Mouse (Mus musculus) kidney, postnatal 0 days (tissue): ENCODE results near the gene Nr3c2. TPM values are rescaled to one million over a fixed set of nuclear protein-coding genes. Genes with fewer than 3 reads are reported as not detected.
A peak's percentile ranks its signal among the peaks of the same experiment; 100 is the strongest.

Experiments
- ATAC-seq: fragments of 200-750 bp; cut with Nextera tagmentation; replicated peaks from 2 replicates; pipeline ENCODE4 v1.8.0; 2017; ENCODE audit warnings: low read depth, moderate number of reproducible peaks, moderate TSS enrichment, moderate library complexity; ENCODE audit not compliant: low FRiP score
- DNase-seq: peaks from one replicate; pipeline ENCODE4 v3.0.0-alpha.2; 2016; ENCODE audit warnings: low spot score
- H3K27ac ChIP-seq: fragments of 300-500 bp; sonication (generic); 2 replicates; pipeline ENCODE4 v1.5.1; 2014; ENCODE audit warnings: mild to moderate bottlenecking
- H3K27me3 ChIP-seq: fragments of 300-500 bp; sonication (generic); 2 replicates; pipeline ENCODE4 v1.6.1; 2014; ENCODE audit warnings: low read length, mixed read lengths; ENCODE audit not compliant: insufficient read depth
- H3K36me3 ChIP-seq: fragments of 300-500 bp; sonication (generic); 2 replicates; pipeline ENCODE4 v1.6.1; 2014; ENCODE audit warnings: low read length, mixed read lengths; ENCODE audit not compliant: insufficient read depth
- H3K4me1 ChIP-seq: fragments of 300-500 bp; sonication (generic); replicated peaks from 2 replicates; pipeline ENCODE4 v1.6.1; 2014; ENCODE audit warnings: antibody characterized with exemption, low read length, mixed read lengths; ENCODE audit not compliant: insufficient read depth
- H3K4me2 ChIP-seq: fragments of 300-500 bp; sonication (generic); 2 replicates; pipeline ENCODE4 v1.6.1; 2014; ENCODE audit warnings: mild to moderate bottlenecking, low read length, moderate library complexity, mixed read lengths
- H3K4me3 ChIP-seq: fragments of 300-500 bp; sonication (generic); replicated peaks from 2 replicates; pipeline ENCODE4 v1.5.1; 2014; ENCODE audit warnings: low read depth, low read length
- H3K9ac ChIP-seq: fragments of 300-500 bp; sonication (generic); 2 replicates; pipeline ENCODE4 v1.6.1; 2014; ENCODE audit warnings: low read depth, low read length
- H3K9me3 ChIP-seq: fragments of 300-500 bp; sonication (generic); replicated peaks from 2 replicates; pipeline ENCODE4 v1.6.1; 2016; ENCODE audit warnings: low read length, inconsistent platforms, mixed read lengths
- CTCF ChIP-seq: IDR thresholded peaks from 2 replicates; pipeline ENCODE4 v1.5.1; 2016; ENCODE audit warnings: antibody characterized with exemption, low read depth, mild to moderate bottlenecking, moderate library complexity
- WGBS: fragments of 180-500 bp; shearing (Covaris S2); extraction: QIAGEN DNeasy Blood & Tissue Kit; methylation state at CpG from one replicate; pipeline ENCODE4 v1.1.7; 2014; 5-methylcytosine and 5-hydroxymethylcytosine counted together
- polyA plus RNA-seq: library from polyadenylated mRNA; unstranded; fragments of >200 nt; fragmentation: Nextera tagmentation; extraction: Ambion mirVana; gene quantifications from 2 replicates; pipeline ENCODE4 v1.2.1, GENCODE M21; 2015

The Nr3c2 gene
- polyA plus RNA-seq, 1 experiment from 2014 or later = 8.3 TPM

DNA sequence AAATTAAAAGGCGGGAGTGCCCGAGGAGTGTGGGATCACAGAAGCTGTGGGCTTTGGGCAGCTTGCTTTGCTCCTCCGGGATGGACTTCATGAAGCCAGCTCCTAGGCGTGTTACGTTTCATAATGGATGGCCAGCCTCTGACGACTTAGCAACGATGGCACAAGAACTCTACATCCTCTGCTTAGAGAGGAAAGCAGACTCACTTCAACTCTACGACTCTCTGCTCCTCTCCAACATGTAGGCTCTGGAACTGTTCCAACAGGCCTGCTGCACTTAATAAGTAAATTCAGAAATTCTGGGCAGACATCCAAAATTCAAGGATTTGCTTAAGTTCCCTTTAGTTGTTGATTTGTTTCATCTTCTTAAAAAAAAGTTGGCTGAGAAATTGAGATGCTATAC is 315.4 kb downstream of the Nr3c2 start:
- no peaks in the 10 kb centered on the region for H3K4me1 ChIP-seq
- H3K4me3 ChIP-seq = no peak overlapping the region
- H3K36me3 ChIP-seq = no peaks in the 10 kb centered on the region
- H3K9ac ChIP-seq = no peak overlapping the region
- no peaks in the 10 kb centered on the region for H3K27me3 ChIP-seq
- no peaks in the 10 kb centered on the region for H3K9me3 ChIP-seq
- WGBS = 35% methylated on average over 8 of the region's 8 CpGs
- no peak overlapping the region for H3K4me2 ChIP-seq
- H3K27ac ChIP-seq = no peak overlapping the region
- TF ChIP-seq CTCF = no peak
- DNase-seq = peak; percentile 79
- no peak for ATAC-seq

DNA sequence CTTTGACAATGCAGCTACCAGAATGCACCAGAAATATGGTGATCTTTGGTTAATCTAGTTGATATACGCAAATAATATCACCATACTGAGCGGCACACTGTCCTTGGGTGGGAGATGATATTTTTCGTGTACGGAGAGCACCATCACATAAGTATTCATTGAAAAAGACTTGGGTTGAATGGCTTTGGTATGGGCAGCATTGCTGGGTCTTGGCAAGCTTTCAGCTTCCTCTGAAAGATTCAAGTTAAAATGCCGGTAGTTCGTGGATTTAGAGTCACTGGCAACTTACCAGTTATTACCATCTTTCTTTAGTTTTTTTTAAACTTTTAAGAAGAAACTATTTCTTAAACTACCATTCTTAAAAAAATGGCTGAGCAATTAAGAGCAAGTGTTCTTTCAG is 315.9 kb downstream of the Nr3c2 start:
- Histone ChIP-seq H3K9ac (no peak overlapping the region), H3K4me3 (no peak overlapping the region), H3K27ac (no peak overlapping the region), H3K27me3 (no peaks in the 10 kb centered on the region), H3K4me2 (no peak overlapping the region), H3K36me3 (no peaks in the 10 kb centered on the region), H3K9me3 (no peaks in the 10 kb centered on the region), H3K4me1 (no peaks in the 10 kb centered on the region)
- TF ChIP-seq CTCF = no peak
- ATAC-seq = no peak
- WGBS = 72% methylated on average over 6 of the region's 6 CpGs
- no peak for DNase-seq

DNA sequence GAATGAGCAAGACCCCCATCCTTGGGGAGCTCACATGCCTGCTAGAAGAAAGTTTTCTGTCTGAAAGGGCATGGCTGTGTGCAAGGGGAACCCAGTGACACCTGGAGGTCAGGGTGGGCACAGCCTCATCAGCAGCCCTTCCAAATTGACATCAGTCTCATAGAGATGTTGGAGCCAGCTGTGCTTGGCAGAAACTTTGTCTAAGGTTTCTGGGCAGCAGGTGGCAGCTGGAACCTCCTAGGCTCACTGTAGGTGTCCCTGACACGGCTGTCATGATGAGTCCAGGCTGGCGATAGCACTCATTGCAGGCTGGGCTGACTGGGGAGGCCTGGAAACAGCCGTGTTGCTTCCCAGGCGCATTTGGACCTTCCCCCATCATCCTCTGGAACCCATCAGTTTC is 323.9 kb downstream of the Nr3c2 start:
- TF ChIP-seq CTCF = no peak; the same call in 1 of the 2 replicates
- no peak for ATAC-seq
- WGBS = 62% methylated on average over 4 of the region's 4 CpGs

DNA sequence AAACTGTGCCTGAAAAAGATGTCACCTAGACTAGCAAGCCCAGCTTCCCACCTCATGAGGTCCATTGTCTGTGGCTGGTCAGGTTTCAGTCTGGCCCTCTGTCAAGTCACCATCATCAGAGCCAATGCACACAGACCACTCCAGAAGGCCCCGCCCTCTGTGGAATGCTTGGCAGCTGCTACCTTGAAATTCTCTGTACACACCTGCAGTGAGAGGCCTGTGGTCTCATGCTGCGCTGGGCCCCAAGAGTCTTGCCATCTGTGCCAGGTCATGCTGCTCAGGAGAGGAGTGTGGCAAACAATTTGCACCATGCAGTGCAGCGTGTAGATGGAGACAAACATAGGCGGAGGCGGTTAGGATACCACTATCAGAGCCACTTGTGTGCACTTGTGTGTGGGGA is 328.5 kb downstream of the Nr3c2 start:
- 88% methylated on average over 5 of the region's 5 CpGs for WGBS
- Histone ChIP-seq H3K27me3 (no peaks in the 10 kb centered on the region), H3K9me3 (no peaks in the 10 kb centered on the region), H3K4me1 (no peaks in the 10 kb centered on the region), H3K9ac (no peak overlapping the region), H3K27ac (no peak overlapping the region), H3K36me3 (no peaks in the 10 kb centered on the region), H3K4me3 (no peak overlapping the region), H3K4me2 (no peak overlapping the region)
- TF ChIP-seq CTCF = no peak
- ATAC-seq (no peak), DNase-seq (no peak)

More for the DNA sequence above, 323.9 kb downstream of the Nr3c2 start:
- Histone ChIP-seq H3K27me3 (no peaks in the 10 kb centered on the region), H3K9me3 (no peaks in the 10 kb centered on the region), H3K36me3 (no peaks in the 10 kb centered on the region), H3K4me1 (no peaks in the 10 kb centered on the region), H3K4me2 (no peak overlapping the region), H3K9ac (no peak overlapping the region), H3K4me3 (no peak overlapping the region), H3K27ac (no peak overlapping the region)
- DNase-seq = no peak

DNA sequence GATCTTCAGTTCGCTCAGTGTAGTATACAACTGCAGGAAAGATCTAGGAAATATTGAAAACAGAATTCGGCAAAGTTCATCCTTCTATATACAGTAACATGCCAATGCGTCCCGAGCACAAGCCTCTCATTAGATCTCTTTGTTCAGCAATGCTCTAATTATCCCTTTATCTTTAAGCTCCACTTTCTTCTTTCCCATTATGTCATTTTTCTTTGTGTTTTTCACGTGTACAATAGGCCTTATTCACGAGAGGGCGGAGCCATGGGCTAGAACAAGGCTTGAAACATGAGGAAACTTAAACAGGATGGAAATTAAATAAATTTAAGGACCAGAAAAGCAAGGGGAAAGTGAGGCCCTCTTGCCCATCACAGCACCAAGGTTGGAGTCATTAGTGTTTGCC is 329.4 kb downstream of the Nr3c2 start:
- Histone ChIP-seq H3K27ac (no peak overlapping the region), H3K36me3 (no peaks in the 10 kb centered on the region), H3K4me3 (no peak overlapping the region), H3K4me1 (no peaks in the 10 kb centered on the region), H3K4me2 (no peak overlapping the region), H3K9me3 (no peaks in the 10 kb centered on the region), H3K9ac (no peak overlapping the region), H3K27me3 (no peaks in the 10 kb centered on the region)
- ATAC-seq = no peak
- no peak for TF ChIP-seq CTCF
- no peak for DNase-seq
- 86% methylated on average over 7 of the region's 7 CpGs for WGBS

DNA sequence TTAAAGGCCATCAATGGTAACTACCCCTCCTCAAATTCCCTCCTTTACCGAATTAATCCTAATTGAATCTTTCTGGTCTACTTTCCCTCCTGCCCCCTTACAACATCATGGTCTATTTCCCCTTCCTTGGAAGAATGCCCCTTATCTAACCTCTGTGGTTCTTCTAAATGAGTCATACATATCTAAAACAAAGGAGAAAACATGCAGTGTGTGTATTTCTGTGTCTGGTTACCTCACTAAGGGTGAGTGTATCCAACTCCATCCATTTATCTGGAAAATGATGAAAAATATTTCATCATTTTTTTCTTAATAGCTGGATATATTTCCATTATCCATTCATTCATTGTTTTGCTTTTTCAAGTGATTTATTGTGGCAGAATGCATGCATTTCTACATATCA is 332.0 kb downstream of the Nr3c2 start:
- Histone ChIP-seq H3K27me3 (no peaks in the 10 kb centered on the region), H3K36me3 (no peaks in the 10 kb centered on the region), H3K27ac (no peak overlapping the region), H3K4me3 (no peak overlapping the region), H3K9ac (no peak overlapping the region), H3K4me2 (no peak overlapping the region), H3K4me1 (no peaks in the 10 kb centered on the region), H3K9me3 (no peaks in the 10 kb centered on the region)
- 69% methylated on average over 1 of the region's 1 CpGs for WGBS
- TF ChIP-seq CTCF = no peak
- DNase-seq (no peak), ATAC-seq (no peak)

DNA sequence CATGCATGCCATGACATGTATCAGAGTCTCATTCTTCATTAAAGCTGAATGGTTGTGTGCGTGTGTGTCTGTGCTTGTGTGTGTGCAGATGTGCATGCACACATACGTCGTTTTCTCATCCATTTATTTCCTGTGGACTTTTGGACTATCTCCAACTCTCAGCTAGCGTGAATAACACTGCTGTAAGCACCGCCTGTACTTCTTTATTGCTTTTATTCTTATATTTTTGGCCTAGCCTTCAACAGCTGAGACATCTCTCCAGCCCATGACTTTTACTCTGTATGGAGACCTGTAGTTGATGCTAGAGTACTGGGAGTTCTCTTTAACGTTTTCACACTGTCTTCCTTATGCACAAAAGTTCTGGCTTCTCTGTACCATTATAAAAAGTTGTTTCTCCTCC is 332.6 kb downstream of the Nr3c2 start:
- DNase-seq (peak; percentile 56), ATAC-seq (no peak)
- no peak overlapping the region for H3K27ac ChIP-seq
- no peaks in the 10 kb centered on the region for H3K9me3 ChIP-seq
- no peak overlapping the region for H3K9ac ChIP-seq
- no peak overlapping the region for H3K4me2 ChIP-seq
- WGBS = 43% methylated on average over 6 of the region's 6 CpGs
- no peak overlapping the region for H3K4me3 ChIP-seq
- no peaks in the 10 kb centered on the region for H3K27me3 ChIP-seq
- H3K4me1 ChIP-seq = no peaks in the 10 kb centered on the region
- no peak for TF ChIP-seq CTCF
- no peaks in the 10 kb centered on the region for H3K36me3 ChIP-seq
